Mouse (Mus musculus) embryonic facial prominence, embryonic 14.5 days (tissue): ENCODE measurements around the gene Slc30a10. TPM values are rescaled to one million over a fixed set of nuclear protein-coding genes. Genes with fewer than 3 reads are reported as not detected.

Source experiments
- ATAC-seq: fragments of 200-750 bp; cut with Nextera tagmentation; 2 replicates; pipeline ENCODE4 v1.8.0; 2017; ENCODE audit warnings: low read depth, moderate number of reproducible peaks, moderate TSS enrichment
- DNase-seq: peaks from one replicate; pipeline ENCODE4 v3.0.0-alpha.2; 2015; ENCODE audit warnings: low spot score
- H3K27ac ChIP-seq: fragments of 300-500 bp; sonication (generic); replicated peaks from 2 replicates; pipeline ENCODE4 v1.5.1; 2014; ENCODE audit warnings: low read depth, mild to moderate bottlenecking, low read length, moderate library complexity
- H3K27me3 ChIP-seq: fragments of 300-500 bp; sonication (generic); replicated peaks from 2 replicates; pipeline ENCODE4 v1.6.1; 2014; ENCODE audit warnings: low read length; ENCODE audit not compliant: control insufficient read depth, insufficient read depth
- H3K36me3 ChIP-seq: fragments of 300-500 bp; sonication (generic); 2 replicates; pipeline ENCODE4 v1.6.1; 2014; ENCODE audit warnings: low read length, mixed read lengths; ENCODE audit not compliant: control insufficient read depth, insufficient read depth
- H3K4me1 ChIP-seq: fragments of 300-500 bp; sonication (generic); 2 replicates; pipeline ENCODE4 v1.6.1; 2014; ENCODE audit warnings: antibody characterized with exemption, low read length; ENCODE audit not compliant: control insufficient read depth, insufficient read depth
- H3K4me2 ChIP-seq: fragments of 300-500 bp; sonication (generic); 2 replicates; pipeline ENCODE4 v1.6.1; 2014; ENCODE audit warnings: low read depth, mild to moderate bottlenecking, low read length, moderate library complexity, mixed read lengths
- H3K4me3 ChIP-seq: fragments of 300-500 bp; sonication (generic); 2 replicates; pipeline ENCODE4 v1.5.1; 2014; ENCODE audit warnings: low read depth, mild to moderate bottlenecking, low read length
- H3K9ac ChIP-seq: fragments of 300-500 bp; sonication (generic); 2 replicates; pipeline ENCODE4 v1.6.1; 2014; ENCODE audit warnings: low read depth, mild to moderate bottlenecking, low read length, moderate library complexity, mixed read lengths
- H3K9me3 ChIP-seq: fragments of 300-500 bp; sonication (generic); 2 replicates; pipeline ENCODE4 v1.6.1; 2016; ENCODE audit warnings: low read length; ENCODE audit not compliant: control insufficient read depth
- WGBS: fragments of 180-500 bp; shearing (Covaris S2); extraction: QIAGEN DNeasy Blood & Tissue Kit; methylation state at CpG from one replicate; pipeline ENCODE4 v1.1.7; 2014; 5-methylcytosine and 5-hydroxymethylcytosine counted together
- polyA plus RNA-seq: library from polyadenylated mRNA; unstranded; fragments of >200 nt; fragmentation: Nextera tagmentation; extraction: Ambion mirVana; gene quantifications from 2 replicates; pipeline ENCODE4 v1.2.1, GENCODE M21; 2014

Slc30a10 gene
- polyA plus RNA-seq, 1 experiment from 2014 or later, result 0.40 TPM

- Histone ChIP-seq H3K27me3 (peaks cover 40% of the 10 kb centered on the region), H3K4me3 (no peak overlapping the region), H3K4me1 (peaks cover 3% of the 10 kb centered on the region; the same call in 1 of the 2 replicates), H3K36me3 (no peaks in the 10 kb centered on the region), H3K9ac (no peak overlapping the region), H3K27ac (no peak overlapping the region), H3K9me3 (no peaks in the 10 kb centered on the region), H3K4me2 (no peak overlapping the region)
- 91% methylated on average over 6 of the region's 6 CpGs for WGBS
- DNase-seq (no peak), ATAC-seq (no peak)
Measured at GRCm38 (mm10) chr1:185452461-185452860, 2.2 kb upstream of the Slc30a10 start.

DNA sequence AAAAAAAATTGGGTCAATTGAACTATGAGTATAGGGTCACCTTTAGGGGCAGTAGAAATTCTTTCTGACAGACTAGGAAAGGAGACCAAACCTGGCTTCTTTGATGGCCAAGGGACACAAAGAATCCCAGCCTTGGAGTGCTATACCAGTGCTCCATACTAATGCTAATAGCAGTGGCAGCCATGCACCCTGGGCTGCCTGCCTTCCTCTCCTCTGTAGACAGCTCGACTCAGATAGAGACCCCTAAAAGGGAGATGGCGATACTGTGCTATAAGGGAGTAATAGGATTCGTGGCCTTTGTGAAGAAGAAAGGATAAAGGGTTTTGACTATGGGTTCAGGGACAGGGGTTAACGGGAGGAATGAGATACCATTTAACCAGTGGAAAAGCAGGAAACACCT, 504 bp upstream of the Slc30a10 start:
- no peaks in the 10 kb centered on the region for H3K9me3 ChIP-seq
- H3K27ac ChIP-seq, result no peak overlapping the region
- no peak for DNase-seq
- peaks cover 3% of the 10 kb centered on the region; the same call in 1 of the 2 replicates for H3K4me1 ChIP-seq
- WGBS, result 42% methylated on average over 4 of the region's 4 CpGs
- H3K36me3 ChIP-seq, result no peaks in the 10 kb centered on the region
- H3K9ac ChIP-seq, result no peak overlapping the region
- H3K4me2 ChIP-seq, result peak overlapping the region; percentile 98
- peak overlapping the region; percentile 55 for H3K4me3 ChIP-seq
- H3K27me3 ChIP-seq, result peaks cover 40% of the 10 kb centered on the region
- no peak for ATAC-seq

- Histone ChIP-seq H3K4me1 (peaks cover 3% of the 10 kb centered on the region; the same call in 1 of the 2 replicates), H3K4me2 (peak overlapping the region; percentile 98), H3K4me3 (peak overlapping the region; percentile 55), H3K9me3 (no peaks in the 10 kb centered on the region), H3K36me3 (no peaks in the 10 kb centered on the region), H3K27me3 (peaks cover 40% of the 10 kb centered on the region), H3K9ac (peak overlapping the region; percentile 60), H3K27ac (no peak overlapping the region)
- ATAC-seq (peak; percentile 77), DNase-seq (peak; percentile 60)
- under 1% methylated on average over 42 of the region's 71 CpGs for WGBS
Measured at GRCm38 (mm10) chr1:185454955-185455701, 480 bp downstream of the Slc30a10 start.

DNA sequence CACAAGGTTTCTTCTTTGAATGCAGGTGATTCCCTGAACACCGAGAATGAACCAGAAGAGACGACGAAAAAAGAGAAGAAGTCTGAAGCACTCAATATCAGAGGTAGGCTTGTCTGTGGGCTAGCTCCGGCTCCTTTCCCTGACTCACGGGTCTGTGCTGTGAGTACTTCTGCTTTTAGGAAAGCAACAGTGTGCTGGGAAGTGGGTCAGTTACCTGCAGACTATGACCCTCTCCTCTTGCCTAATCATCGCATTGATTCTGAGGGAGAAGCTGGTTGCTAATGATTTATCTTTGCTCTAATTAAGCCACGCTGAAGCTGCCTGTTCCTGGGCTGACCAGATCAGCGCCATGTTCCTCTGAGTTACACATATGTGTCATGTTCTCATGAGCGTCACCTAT, 1.7 kb downstream of the Slc30a10 start:
- WGBS, result 85% methylated on average over 9 of the region's 9 CpGs

GRCm38 (mm10) chr1:185460096-185460495, 5.4 kb downstream of the Slc30a10 start:
- Histone ChIP-seq H3K9me3 (no peaks in the 10 kb centered on the region), H3K4me2 (no peak overlapping the region), H3K27ac (no peak overlapping the region), H3K4me3 (no peak overlapping the region), H3K36me3 (no peaks in the 10 kb centered on the region), H3K4me1 (peaks cover 3% of the 10 kb centered on the region; the same call in 1 of the 2 replicates), H3K27me3 (peaks cover 23% of the 10 kb centered on the region), H3K9ac (no peak overlapping the region)
- no peak for ATAC-seq
- 77% methylated on average over 5 of the region's 5 CpGs for WGBS
- no peak for DNase-seq

More for the DNA sequence above, 1.7 kb downstream of the Slc30a10 start:
- Histone ChIP-seq H3K27ac (no peak overlapping the region), H3K9ac (no peak overlapping the region), H3K4me1 (peaks cover 3% of the 10 kb centered on the region; the same call in 1 of the 2 replicates), H3K4me2 (peak overlapping the region; percentile 98; the same call in 1 of the 2 replicates), H3K4me3 (peak overlapping the region; percentile 55), H3K36me3 (no peaks in the 10 kb centered on the region), H3K27me3 (peaks cover 40% of the 10 kb centered on the region), H3K9me3 (no peaks in the 10 kb centered on the region)
- DNase-seq (no peak), ATAC-seq (no peak)

- Histone ChIP-seq H3K27me3 (no peaks in the 10 kb centered on the region), H3K4me2 (no peak overlapping the region), H3K36me3 (no peaks in the 10 kb centered on the region), H3K4me3 (no peak overlapping the region), H3K9ac (no peak overlapping the region), H3K27ac (no peak overlapping the region), H3K9me3 (no peaks in the 10 kb centered on the region), H3K4me1 (no peaks in the 10 kb centered on the region)
- WGBS, result 81% methylated on average over 5 of the region's 5 CpGs
- ATAC-seq (no peak), DNase-seq (no peak)
Measured at GRCm38 (mm10) chr1:185462889-185463288, 8.2 kb downstream of the Slc30a10 start.

GRCm38 (mm10) chr1:185469551-185470021, 14.9 kb downstream of the Slc30a10 start:
- H3K27ac ChIP-seq, result no peak overlapping the region
- no peak for ATAC-seq
- H3K4me1 ChIP-seq, result no peaks in the 10 kb centered on the region
- no peak overlapping the region for H3K4me3 ChIP-seq
- H3K9me3 ChIP-seq, result no peaks in the 10 kb centered on the region
- WGBS, result 72% methylated on average over 8 of the region's 8 CpGs
- no peak for DNase-seq
- no peak overlapping the region for H3K9ac ChIP-seq
- H3K27me3 ChIP-seq, result no peaks in the 10 kb centered on the region
- H3K36me3 ChIP-seq, result no peaks in the 10 kb centered on the region
- no peak overlapping the region for H3K4me2 ChIP-seq

- WGBS, result 42% methylated on average over 8 of the region's 8 CpGs
- DNase-seq, result no peak
- ATAC-seq, result no peak
Measured at GRCm38 (mm10) chr1:185472025-185472720, 17.5 kb downstream of the Slc30a10 start.

More at GRCm38 (mm10) chr1:185472025-185472720, 17.5 kb downstream of the Slc30a10 start:
- no peak overlapping the region for H3K4me3 ChIP-seq
- H3K4me2 ChIP-seq, result no peak overlapping the region
- H3K9ac ChIP-seq, result no peak overlapping the region
- H3K27me3 ChIP-seq, result no peaks in the 10 kb centered on the region
- H3K4me1 ChIP-seq, result no peaks in the 10 kb centered on the region
- H3K36me3 ChIP-seq, result no peaks in the 10 kb centered on the region
- no peaks in the 10 kb centered on the region for H3K9me3 ChIP-seq
- H3K27ac ChIP-seq, result no peak overlapping the region
